Mouse (Mus musculus): ENCODE results near the gene Prkd2. TPM values are rescaled to one million over a fixed set of nuclear protein-coding genes. Genes with fewer than 3 reads are reported as not detected.

Prkd2 gene
- total and polyA plus RNA-seq, 3 experiments, result 9.8 to 39.0 (median 18.0) TPM

DNA sequence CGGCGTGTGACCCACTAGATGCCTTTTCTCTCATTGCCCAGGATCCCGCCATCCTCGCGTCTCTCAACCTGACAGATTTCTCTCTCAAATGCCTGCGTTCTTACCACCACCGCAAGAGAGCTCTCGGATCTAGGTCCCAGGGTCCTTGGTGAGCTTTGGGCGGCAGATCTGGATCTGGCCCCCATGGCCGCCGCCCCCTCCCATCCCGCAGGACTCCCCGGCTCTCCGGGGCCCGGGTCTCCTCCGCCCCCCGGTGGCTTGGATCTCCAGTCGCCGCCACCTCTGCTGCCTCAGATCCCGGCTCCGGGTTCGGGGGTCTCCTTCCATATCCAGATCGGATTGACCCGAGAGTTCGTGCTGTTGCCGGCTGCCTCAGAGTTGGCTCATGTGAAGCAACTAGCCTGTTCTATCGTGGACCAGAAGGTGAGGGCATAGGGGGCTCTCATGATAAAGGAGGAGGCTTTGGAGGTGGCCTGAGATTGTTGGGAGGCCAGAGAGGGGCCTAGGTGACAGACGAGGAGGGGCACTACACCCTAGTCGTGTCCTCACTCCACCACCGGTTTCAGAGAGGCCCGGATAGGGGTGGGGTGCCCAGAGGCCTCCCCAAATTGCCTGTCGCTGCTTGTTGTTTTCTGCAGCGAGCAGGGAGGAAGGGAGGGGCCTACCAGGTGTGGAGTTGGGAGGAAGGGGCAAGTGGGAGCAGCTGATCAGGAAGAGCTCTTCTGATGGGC, 904 bp downstream of the Prkd2 start:
- Histone ChIP-seq H3K36me3 (replicated peaks in 1 of 2; ENCODE audit: control insufficient read depth in 1 of 2, insufficient read depth in 1 of 2, low read length in 1 of 2) (peaks cover 33 to 53% of the 10 kb centered on the region in 2 experiments), H3K27me3 (replicated peaks) (no peaks in the 10 kb centered on the region), H3K9me3 (replicated peaks; ENCODE audit: low read length) (no peaks in the 10 kb centered on the region), H3K4me1 (ENCODE audit: control insufficient read depth in 1 of 2, insufficient read depth in 2 of 2) (peaks cover 24 to 54% of the 10 kb centered on the region in 2 experiments), H3K4me2 (ENCODE audit: insufficient read depth, low read depth, poor library complexity, severe bottlenecking) (peak overlapping the region; percentile 88), H3K9ac (ENCODE audit: insufficient read depth, low read depth) (peak overlapping the region; percentile 93), H3K79me2 (replicated peaks; ENCODE audit: control insufficient read depth, extremely low read depth, insufficient read depth, poor library complexity, severe bottlenecking) (peaks cover 24% of the 10 kb centered on the region), H3K4me3 (replicated peaks in 1 of 3; ENCODE audit: low read depth in 2 of 3, low read length in 2 of 3, poor library complexity in 1 of 3) (peak overlapping the region; percentile 82 to 97 (median 86)), H3K27ac (ENCODE audit: insufficient read depth, low read depth) (peak overlapping the region; percentile 91)
- in situ Hi-C loops (cut with MboI; ENCODE audit: low pct_ligation_motif_present, low pct_unique_long_range_greater_than_20kb, low sequenced_read_pairs) (no loop called here), dilution Hi-C loops (cut with MboI; ENCODE audit: extremely low pct_ligation_motif_present, extremely low pct_unique_long_range_greater_than_20kb, low sequenced_read_pairs) (no loop called here)
- TF ChIP-seq CTCF (conservative IDR thresholded peaks at IDR 0.05 in 1 of 2, IDR thresholded peaks at IDR 0.05 in 1 of 2; ENCODE audit: low read depth in 2 of 2, low read length in 2 of 2) (no peak), GABPA (IDR thresholded peaks at IDR 0.05; ENCODE audit: insufficient replicate concordance, low read depth, low read length) (no peak), TCF12 (IDR thresholded peaks at IDR 0.05; ENCODE audit: low read depth, low read length) (0 out of 2 replicates have a peak, but pooled peaks have one; percentile 30), SIN3A (IDR thresholded peaks at IDR 0.05; ENCODE audit: low read length) (peak; percentile 29; the same call in 1 of the 2 replicates), ELF1 (IDR thresholded peaks at IDR 0.05; ENCODE audit: low read depth, low read length) (no peak), POLR2A (IDR thresholded peaks at IDR 0.05; ENCODE audit: low read depth, low read length) (peak; percentile 15; the same call in 1 of the 2 replicates)
- no peak for DNase-seq (ENCODE audit: extremely low read depth)

DNA sequence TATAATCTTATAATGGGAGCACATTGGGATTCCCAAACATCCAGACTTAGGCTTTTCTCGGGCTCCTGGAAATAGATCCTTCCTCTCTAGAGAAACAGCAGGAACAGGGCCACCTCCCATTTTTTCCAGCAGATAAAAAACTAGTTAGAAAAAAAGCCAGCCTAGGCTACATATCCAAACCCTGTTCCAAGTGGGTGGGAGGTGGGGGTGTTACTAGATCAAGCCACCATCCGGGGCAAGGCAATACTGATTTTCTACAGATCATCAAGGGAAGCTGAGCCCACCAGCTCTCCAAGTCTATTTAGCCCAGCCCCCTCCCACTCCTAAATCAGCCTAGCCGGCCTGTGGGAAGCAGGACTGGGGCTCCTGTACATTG, 2.0 kb downstream of the Prkd2 start:
- peaks cover 24% of the 10 kb centered on the region for H3K79me2 ChIP-seq (replicated peaks; ENCODE audit: control insufficient read depth, extremely low read depth, insufficient read depth, poor library complexity, severe bottlenecking)
- H3K36me3 ChIP-seq (replicated peaks in 1 of 2; ENCODE audit: control insufficient read depth in 1 of 2, insufficient read depth in 1 of 2, low read length in 1 of 2), result peaks cover 32 to 52% of the 10 kb centered on the region in 2 experiments
- H3K9me3 ChIP-seq (replicated peaks; ENCODE audit: low read length), result no peaks in the 10 kb centered on the region
- peaks cover 20 to 44% of the 10 kb centered on the region in 2 experiments for H3K4me1 ChIP-seq (ENCODE audit: control insufficient read depth in 1 of 2, insufficient read depth in 2 of 2)
- in situ Hi-C loops (cut with MboI; ENCODE audit: low pct_ligation_motif_present, low pct_unique_long_range_greater_than_20kb, low sequenced_read_pairs), result no loop called here
- H3K27ac ChIP-seq (ENCODE audit: insufficient read depth, low read depth), result peak overlapping the region; percentile 51; the same call in 1 of the 2 replicates
- peak overlapping the region; percentile 88 for H3K4me2 ChIP-seq (ENCODE audit: insufficient read depth, low read depth, poor library complexity, severe bottlenecking)
- peak overlapping the region; percentile 71 to 97 (median 82) for H3K4me3 ChIP-seq (replicated peaks in 1 of 3; ENCODE audit: low read depth in 2 of 3, low read length in 2 of 3, poor library complexity in 1 of 3)
- dilution Hi-C loops (cut with MboI; ENCODE audit: extremely low pct_ligation_motif_present, extremely low pct_unique_long_range_greater_than_20kb, low sequenced_read_pairs), result no loop called here
- H3K27me3 ChIP-seq (replicated peaks), result no peaks in the 10 kb centered on the region
- TF ChIP-seq UBTF (IDR thresholded peaks at IDR 0.05; ENCODE audit: low read depth, low read length) (no peak), ELF1 (IDR thresholded peaks at IDR 0.05; ENCODE audit: low read depth, low read length) (no peak), SIN3A (IDR thresholded peaks at IDR 0.05; ENCODE audit: low read length) (no peak), MAFK (IDR thresholded peaks at IDR 0.05; ENCODE audit: insufficient replicate concordance, low read length) (no peak), BHLHE40 (IDR thresholded peaks at IDR 0.05; ENCODE audit: low read depth, low read length) (no peak), HCFC1 (IDR thresholded peaks at IDR 0.05; ENCODE audit: low read depth, low read length) (no peak), EP300 (IDR thresholded peaks at IDR 0.05; ENCODE audit: low read length) (no peak), E2F4 (IDR thresholded peaks at IDR 0.05; ENCODE audit: insufficient replicate concordance, low read depth, low read length) (no peak), RCOR1 (conservative IDR thresholded peaks at IDR 0.05; ENCODE audit: low read depth, low read length) (no peak), NRF1 (IDR thresholded peaks at IDR 0.05; ENCODE audit: low read depth, low read length) (no peak), ETS1 (conservative IDR thresholded peaks at IDR 0.05; ENCODE audit: low read depth, low read length) (no peak), ZNF384 (IDR thresholded peaks at IDR 0.05; ENCODE audit: low read depth, low read length) (no peak), TBP (conservative IDR thresholded peaks at IDR 0.05; ENCODE audit: low read depth, low read length) (no peak), JUND (conservative IDR thresholded peaks at IDR 0.05; ENCODE audit: low read depth, low read length) (no peak), JUN (IDR thresholded peaks at IDR 0.05; ENCODE audit: insufficient read depth, low read depth, low read length) (no peak)
- no peak for DNase-seq (ENCODE audit: extremely low read depth)
- peak overlapping the region; percentile 93 for H3K9ac ChIP-seq (ENCODE audit: insufficient read depth, low read depth)
